8 mouse cellular contexts compared by ENCODE assay signal in the genomic region with DNA sequence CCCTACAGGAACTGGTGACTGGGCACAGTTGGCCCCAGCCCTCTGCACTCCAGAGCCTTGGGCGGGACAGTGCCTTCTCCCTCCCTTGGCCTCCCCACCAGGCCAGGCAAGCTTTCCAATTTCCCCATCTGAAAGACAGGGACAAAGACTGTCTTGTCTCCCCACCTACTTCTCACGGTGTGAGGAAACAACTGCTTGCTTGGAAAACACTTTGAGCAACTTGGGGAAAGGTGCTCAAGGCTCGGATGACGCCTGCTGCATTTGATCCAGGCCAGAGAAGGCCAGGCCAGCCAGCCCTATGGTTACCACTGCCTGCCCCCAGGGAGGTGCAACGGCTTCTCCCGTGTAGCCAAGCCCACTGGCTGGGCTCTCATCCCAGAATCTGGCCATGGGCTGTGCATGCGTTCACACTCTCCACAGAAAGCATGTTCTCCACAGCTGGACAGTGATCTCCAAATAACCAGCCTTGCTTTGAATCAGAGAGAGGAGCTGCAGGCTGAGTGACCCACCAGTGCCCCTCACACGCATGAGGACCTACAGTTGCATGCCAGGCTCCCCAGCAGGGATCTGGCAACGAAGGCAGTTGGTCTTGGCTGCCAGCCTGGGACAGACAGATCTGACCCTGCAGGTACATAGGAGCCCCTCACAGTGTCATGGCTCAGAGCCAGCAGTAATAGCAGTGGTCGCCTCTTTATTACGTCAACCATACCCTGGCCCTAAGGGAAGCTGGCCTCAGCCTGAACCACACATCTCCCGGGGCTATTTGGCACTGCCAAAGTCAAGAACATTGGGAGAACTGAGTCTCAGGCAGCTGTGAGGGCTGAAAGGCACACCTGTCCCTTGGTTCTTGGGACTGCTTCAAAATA. TPM values are rescaled to one million over a fixed set of nuclear protein-coding genes. Genes with fewer than 3 reads are reported as not detected.
DNase-seq lines count a peak whose midpoint lies in the region; ATAC-seq and TF ChIP-seq lines count a peak whose summit lies in the region.
"Had no signal": no experiment of that assay in that cellular context is flagged by ENCODE, and none has a peak within 500 bp of the region (broad histone marks: within the 10 kb centered on the region; RNA-seq: fewer than 3 reads in every experiment).

No protein-coding gene starts in this region.

- no peak overlapping the region for H3K27ac ChIP-seq in forebrain, embryonic 14.5 days (ENCODE audit: low read depth, low read length)
- H3K27ac ChIP-seq in hindbrain, embryonic 15.5 days (replicated peaks) = peak overlapping the region; percentile 23
- H3K27ac ChIP-seq: macrophage had no signal

- H3K36me3 ChIP-seq in forebrain, embryonic 14.5 days (ENCODE audit: control insufficient read depth, insufficient read depth, low read length) = no peaks in the 10 kb centered on the region
- no peaks in the 10 kb centered on the region for H3K36me3 ChIP-seq in hindbrain, embryonic 15.5 days
- H3K36me3 ChIP-seq in myocyte (ENCODE audit: control insufficient read depth, insufficient read depth) = no peaks in the 10 kb centered on the region

- TF ChIP-seq POLR2A in myocyte (IDR thresholded peaks at IDR 0.05; ENCODE audit: insufficient read length, low read depth) = no peak

- no peaks in the 10 kb centered on the region for H3K79me2 ChIP-seq in myocyte (ENCODE audit: control insufficient read depth, insufficient read depth)

- H3K9ac ChIP-seq in forebrain, embryonic 14.5 days (ENCODE audit: low read length) = no peak overlapping the region
- no peak overlapping the region for H3K9ac ChIP-seq in hindbrain, embryonic 15.5 days

- peak; percentile 43; the same call in 1 of the 2 replicates for ATAC-seq in forebrain, embryonic 14.5 days
- peak; percentile 72 for ATAC-seq in hindbrain, embryonic 15.5 days (ENCODE audit: low FRiP score, low read depth)

- no peaks in the 10 kb centered on the region for H3K27me3 ChIP-seq in forebrain, embryonic 14.5 days (replicated peaks; ENCODE audit: control insufficient read depth, insufficient read depth, low read length)
- no peaks in the 10 kb centered on the region for H3K27me3 ChIP-seq in hindbrain, embryonic 15.5 days
- no peaks in the 10 kb centered on the region for H3K27me3 ChIP-seq in myocyte (ENCODE audit: control insufficient read depth, insufficient read depth, insufficient read length)

- H3K9me3 ChIP-seq in forebrain, embryonic 14.5 days (replicated peaks; ENCODE audit: control insufficient read depth, low read length) = no peaks in the 10 kb centered on the region
- H3K9me3 ChIP-seq in hindbrain, embryonic 15.5 days = no peaks in the 10 kb centered on the region

- 37% methylated on average over 12 of the region's 12 CpGs for WGBS in forebrain, embryonic 14.5 days
- 34% methylated on average over 12 of the region's 12 CpGs for WGBS in hindbrain, embryonic 15.5 days

- H3K4me1 ChIP-seq in forebrain, embryonic 14.5 days (ENCODE audit: control insufficient read depth, insufficient read depth, low read length) = peaks cover 6% of the 10 kb centered on the region
- H3K4me1 ChIP-seq in hindbrain, embryonic 15.5 days (replicated peaks) = peaks cover 28% of the 10 kb centered on the region

- no peak overlapping the region for H3K4me3 ChIP-seq in forebrain, embryonic 14.5 days (ENCODE audit: low read depth, low read length)
- no peak overlapping the region for H3K4me3 ChIP-seq in hindbrain, embryonic 15.5 days
- H3K4me3 ChIP-seq in myocyte = no peak overlapping the region

- DNase-seq in 3T3-L1 (ENCODE audit: low read depth, low spot score) = peak; percentile 77
- DNase-seq in NIH3T3 (ENCODE audit: low read depth) = peak; percentile 92
- DNase-seq in forebrain, embryonic 14.5 days (ENCODE audit: low spot score) = peak; percentile 52
- DNase-seq in right cerebral cortex, postnatal 14 days = no peak
- DNase-seq in embryo, embryonic 9.5 days (ENCODE audit: extremely low spot score) = no peak

- H3ac ChIP-seq in myocyte (ENCODE audit: control insufficient read depth, insufficient read length) = no peak overlapping the region

- no peak overlapping the region for H3K4me2 ChIP-seq in forebrain, embryonic 14.5 days (ENCODE audit: low read length)
- no peak overlapping the region for H3K4me2 ChIP-seq in hindbrain, embryonic 15.5 days
- no peak overlapping the region for H3K4me2 ChIP-seq in myocyte (ENCODE audit: low read depth)

TF ChIP-seq in myocyte, 11 proteins besides CTCF, POLR2A, EP300 and RAD21:
- TF ChIP-seq POLR2AphosphoS2 (IDR thresholded peaks at IDR 0.05; ENCODE audit: insufficient read length, low read depth) (no peak), MYOG (IDR thresholded peaks at IDR 0.05; ENCODE audit: control insufficient read depth in 1 of 3, insufficient read depth in 1 of 3, insufficient read length in 2 of 3, low read depth in 2 of 3) (peak in 1 of 3 experiments; percentile 52), MYOD1 (IDR thresholded peaks at IDR 0.05; ENCODE audit: control insufficient read depth in 1 of 3, insufficient read length in 2 of 3, low read depth in 2 of 3) (peak in 2 of 3 experiments; percentile 15 to 51), MAX (IDR thresholded peaks at IDR 0.05; ENCODE audit: low read depth) (no peak), TCF12 (IDR thresholded peaks at IDR 0.05; ENCODE audit: insufficient read depth, poor library complexity, severe bottlenecking) (no peak)
TF ChIP-seq in myocyte: peak in this region for 2.

RNA-seq across cellular contexts. Expression of a gene that starts 32.2 kb away (rescaled TPM):
- polyA plus RNA-seq in forebrain, embryonic 14.5 days (2014; fragmentation: Nextera tagmentation; extraction: Ambion mirVana) = 218 and 229 TPM in 2 replicates
- polyA plus RNA-seq in hindbrain, embryonic 15.5 days (2015; fragmentation: Nextera tagmentation; extraction: Ambion mirVana) = 196 and 200 TPM in 2 replicates
- polyA plus RNA-seq in myocyte (2012; fragmentation: generic; extraction: Trizol) = 327 TPM

RNA-seq across cellular contexts. Expression of a gene that starts 57.4 kb away (rescaled TPM):
- 19.7 and 22.1 TPM in 2 replicates for polyA plus RNA-seq in forebrain, embryonic 14.5 days (2014; fragmentation: Nextera tagmentation; extraction: Ambion mirVana)
- 23.7 and 25.2 TPM in 2 replicates for polyA plus RNA-seq in hindbrain, embryonic 15.5 days (2015; fragmentation: Nextera tagmentation; extraction: Ambion mirVana)
- polyA plus RNA-seq in myocyte (2012; fragmentation: generic; extraction: Trizol) = 4.9 TPM

Comparison
In these comparisons a context has a peak if more than half of its experiments do, and no peak if none do; other contexts are left out.
1. DNase-seq: peak in 3T3-L1 (single experiment), NIH3T3 (single experiment) and forebrain, embryonic 14.5 days (single experiment); none in right cerebral cortex, postnatal 14 days (single experiment) and embryo, embryonic 9.5 days (single experiment).